Mouse (Mus musculus) gastrocnemius, adult 2 months (tissue): ENCODE results near the gene Pfkfb4. TPM values are rescaled to one million over a fixed set of nuclear protein-coding genes. Genes with fewer than 3 reads are reported as not detected.
A peak's percentile ranks its signal among the peaks of the same experiment; 100 is the strongest.

Source experiments
- DNase-seq: peaks from one replicate; pipeline ENCODE4 v3.0.0; 2022
- H3K27ac ChIP-seq: fragments of 200-600 bp; 2 replicates; pipeline ENCODE4 v1.8.1; 2022; ENCODE audit warnings: mild to moderate bottlenecking
- H3K4me3 ChIP-seq: fragments of 200-600 bp; 2 replicates; pipeline ENCODE4 v1.8.1; 2022; ENCODE audit warnings: mild to moderate bottlenecking, moderate library complexity
- CTCF ChIP-seq: fragments of 200-600 bp; IDR thresholded peaks from 2 replicates; pipeline ENCODE4 v1.8.1; 2022; ENCODE audit warnings: antibody characterized with exemption, mild to moderate bottlenecking, moderate library complexity
- intact Hi-C: fragments of 180-260 bp; cut with DNase I; formaldehyde crosslinking; loops from one replicate; pipeline ENCODE4 v1.15.1; 2025
- long read RNA-seq, 2 experiments: library from polyadenylated mRNA; stranded (forward); transcript quantifications; one replicate each; pipeline ENCODE4 v2.0.0; 2021
- total RNA-seq, 2 experiments: library from RNA; stranded (reverse); gene quantifications; 2 replicates each; pipeline ENCODE4 v1.2.3; 2021

Gene Pfkfb4
- total RNA-seq, result 10 to 100 TPM; 26.4 to 58.3 TPM
- long read RNA-seq, experiment 1, partial matches to known transcripts, result 32 of 60 reads
- long read RNA-seq, experiment 1, other reads (novel, unspliced or antisense), result 27 of 60 reads
- long read RNA-seq, experiment 2, partial matches to known transcripts, result 90 of 99 reads
- long read RNA-seq, experiment 2, other reads (novel, unspliced or antisense), result 8 of 99 reads

DNA sequence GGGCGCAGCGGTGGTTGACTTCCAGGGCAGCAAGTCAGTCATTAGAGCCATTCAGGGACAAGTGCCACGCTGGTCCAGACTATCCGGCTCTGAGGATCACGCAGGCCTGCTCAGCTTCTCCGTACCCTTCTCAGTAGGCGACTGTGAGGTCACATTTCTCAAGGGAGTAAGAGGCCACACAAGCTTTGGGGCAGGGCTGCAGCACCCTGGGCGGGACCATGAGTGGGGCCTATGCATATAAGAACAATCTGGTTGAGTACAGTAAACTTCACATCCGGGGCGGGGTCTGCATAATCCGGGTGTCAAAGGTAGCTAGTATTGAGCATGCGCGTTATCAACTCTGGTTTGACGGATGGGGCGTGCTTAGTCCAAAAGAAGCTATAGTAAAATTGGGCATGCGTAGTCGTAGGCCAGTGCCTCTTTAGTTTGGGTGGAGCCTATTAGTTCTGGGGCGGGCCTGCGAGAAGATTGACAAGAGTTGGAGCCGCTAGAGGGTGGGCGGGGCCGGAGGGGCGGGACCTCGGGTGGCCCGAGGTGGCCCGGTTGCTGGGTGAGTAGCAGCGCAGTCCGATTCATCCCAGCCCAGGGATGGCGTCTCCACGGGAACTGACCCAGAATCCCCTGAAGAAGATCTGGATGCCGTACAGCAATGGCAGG, at the start of gene Pfkfb4:
Pfkfb4 (plus strand) TSS at position 351 of the 657 bp plus-strand sequence.
- H3K4me3 ChIP-seq, result peak within 1 kb of the TSS; percentile 75
- TF ChIP-seq CTCF, result no peak
- DNase-seq, result peak; percentile 95
- H3K27ac ChIP-seq, result peak within 1 kb of the TSS; percentile 96
- intact Hi-C loops, result no loop called here

- intact Hi-C loops, result no loop called here
- DNase-seq, result no peak
- Histone ChIP-seq H3K4me3 (no peak overlapping the region), H3K27ac (no peak overlapping the region)
- no peak for TF ChIP-seq CTCF
Observed at GRCm38 (mm10) chr9:108945111-108945510, 46.5 kb upstream of the Pfkfb4 start.

- H3K4me3 ChIP-seq, result no peak overlapping the region
- no peak overlapping the region for H3K27ac ChIP-seq
- DNase-seq, result no peak
- TF ChIP-seq CTCF, result no peak
- intact Hi-C loops, result no loop called here
Observed at GRCm38 (mm10) chr9:108945608-108946007, 46.0 kb upstream of the Pfkfb4 start.

GRCm38 (mm10) chr9:108949231-108949966, 42.2 kb upstream of the Pfkfb4 start:
- no peak for TF ChIP-seq CTCF

GRCm38 (mm10) chr9:108949967-108950728, 41.4 kb upstream of the Pfkfb4 start:
- intact Hi-C loops, result no loop called here
- peak; percentile 63 for DNase-seq

More at GRCm38 (mm10) chr9:108949231-108949966, 42.2 kb upstream of the Pfkfb4 start:
- Histone ChIP-seq H3K4me3 (peak overlapping the region; percentile 11; the same call in 1 of the 2 replicates), H3K27ac (peak overlapping the region; percentile 79)
- DNase-seq, result peak; percentile 82
- intact Hi-C loops, result no loop called here

DNA sequence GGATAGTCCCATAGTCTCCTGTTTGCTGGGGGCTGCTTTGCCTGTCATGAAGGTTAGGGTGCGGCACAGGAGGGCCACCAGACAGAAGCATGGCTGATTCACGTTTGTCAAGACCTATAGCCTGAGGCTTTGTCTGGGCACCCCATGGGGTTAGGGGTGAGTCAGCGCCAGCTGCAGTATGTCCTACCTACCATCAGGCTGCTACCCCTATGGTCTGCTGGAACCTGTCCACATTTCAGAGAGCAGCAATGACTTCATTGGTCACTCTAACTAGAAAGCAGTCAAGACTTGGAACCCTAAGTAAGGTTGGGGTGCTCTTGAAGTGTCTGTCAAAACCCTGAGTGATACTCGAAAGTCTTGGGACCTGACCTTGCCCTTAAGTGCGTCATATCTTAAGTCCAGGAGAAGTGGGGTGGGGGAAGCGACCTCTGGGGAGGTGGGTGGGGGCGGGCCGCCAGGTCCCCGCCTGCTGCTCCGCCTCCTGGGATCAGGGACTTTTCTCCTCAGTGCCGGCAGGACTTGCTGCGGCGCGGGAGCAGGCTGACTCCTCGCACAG, 38.4 kb upstream of the Pfkfb4 start, which contains the start of gene Col7a1:
Col7a1 (plus strand) TSS at position 506 of the 556 bp plus-strand sequence.
- H3K27ac ChIP-seq, result no peak within 1 kb of the TSS
- intact Hi-C loops, result no loop called here
- no peak within 1 kb of the TSS for H3K4me3 ChIP-seq
- no peak for TF ChIP-seq CTCF
- no peak for DNase-seq

More at GRCm38 (mm10) chr9:108949967-108950728, 41.4 kb upstream of the Pfkfb4 start:
- Histone ChIP-seq H3K4me3 (no peak overlapping the region), H3K27ac (peak overlapping the region; percentile 79)
- no peak for TF ChIP-seq CTCF

GRCm38 (mm10) chr9:108955241-108955640, 36.3 kb upstream of the Pfkfb4 start:
- no peak for TF ChIP-seq CTCF
- intact Hi-C loops, result no loop called here
- DNase-seq, result no peak
- no peak overlapping the region for H3K27ac ChIP-seq
- no peak overlapping the region for H3K4me3 ChIP-seq

DNA sequence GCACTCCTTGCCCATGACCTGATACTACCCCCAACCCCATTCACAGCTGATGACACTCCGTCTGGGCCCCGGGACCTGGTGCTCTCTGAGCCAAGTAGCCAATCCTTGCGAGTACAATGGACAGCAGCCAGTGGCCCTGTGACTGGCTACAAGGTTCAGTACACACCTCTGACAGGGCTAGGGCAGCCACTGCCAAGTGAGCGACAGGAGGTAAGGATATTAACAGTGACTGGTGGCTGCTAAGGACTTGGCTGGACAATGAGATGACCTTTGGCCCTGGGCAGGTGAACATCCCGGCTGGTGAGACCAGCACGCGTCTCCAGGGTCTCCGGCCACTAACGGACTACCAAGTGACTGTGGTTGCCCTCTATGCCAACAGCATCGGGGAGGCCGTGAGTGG, 35.7 kb upstream of the Pfkfb4 start:
- intact Hi-C loops, result no loop called here
- H3K4me3 ChIP-seq, result no peak overlapping the region
- DNase-seq, result no peak

GRCm38 (mm10) chr9:108963577-108963976, 28.0 kb upstream of the Pfkfb4 start:
- peak; percentile 62 for DNase-seq
- TF ChIP-seq CTCF, result no peak
- no peak overlapping the region for H3K4me3 ChIP-seq
- intact Hi-C loops, result no loop called here
- H3K27ac ChIP-seq, result peak overlapping the region; percentile 68

More for the DNA sequence above, 35.7 kb upstream of the Pfkfb4 start:
- TF ChIP-seq CTCF, result no peak
- H3K27ac ChIP-seq, result no peak overlapping the region

DNA sequence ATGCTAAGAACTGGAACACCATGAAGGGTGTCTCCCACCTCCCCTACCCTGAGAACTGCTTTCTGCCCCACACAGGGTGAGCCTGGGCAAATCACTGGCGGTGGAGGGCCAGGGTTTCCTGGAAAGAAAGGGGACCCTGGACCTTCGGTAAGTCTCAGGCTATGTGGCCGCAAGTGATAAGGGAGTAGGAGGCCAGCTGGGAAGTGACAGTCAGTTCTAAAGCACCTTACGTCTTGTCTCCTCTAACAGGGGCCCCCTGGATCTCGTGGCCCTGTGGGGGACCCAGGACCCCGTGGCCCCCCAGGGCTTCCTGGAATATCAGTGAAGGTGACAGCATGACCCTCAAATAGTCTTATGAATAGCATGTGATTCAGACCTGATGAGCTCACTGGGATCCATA, 27.2 kb upstream of the Pfkfb4 start:
- intact Hi-C loops, result no loop called here
- DNase-seq, result no peak
- no peak for TF ChIP-seq CTCF
- Histone ChIP-seq H3K27ac (no peak overlapping the region; the same call in 1 of the 2 replicates), H3K4me3 (no peak overlapping the region)

- intact Hi-C loops, result no loop called here
- no peak for DNase-seq
- TF ChIP-seq CTCF, result no peak
- H3K4me3 ChIP-seq, result no peak overlapping the region
- no peak overlapping the region for H3K27ac ChIP-seq
Observed at GRCm38 (mm10) chr9:108970623-108971022, 21.0 kb upstream of the Pfkfb4 start.

- intact Hi-C loops, result no loop called here
- H3K27ac ChIP-seq, result no peak overlapping the region
- H3K4me3 ChIP-seq, result no peak overlapping the region
- TF ChIP-seq CTCF, result no peak
- no peak for DNase-seq
Observed at GRCm38 (mm10) chr9:108976483-108976882, 15.1 kb upstream of the Pfkfb4 start.
